Mouse (Mus musculus): ENCODE results near the gene Gm13043. TPM values are rescaled to one million over a fixed set of nuclear protein-coding genes. Genes with fewer than 3 reads are reported as not detected.
"Not testable (repeated sequence)": the region's sequence is repeated elsewhere in the genome, so short reads cannot be mapped to it uniquely, and the experiment has no call there.

Gene Gm13043
- polyA plus RNA-seq (2016; fragmentation: Nextera tagmentation; extraction: Ambion mirVana) = not detected in 2 replicates

DNA sequence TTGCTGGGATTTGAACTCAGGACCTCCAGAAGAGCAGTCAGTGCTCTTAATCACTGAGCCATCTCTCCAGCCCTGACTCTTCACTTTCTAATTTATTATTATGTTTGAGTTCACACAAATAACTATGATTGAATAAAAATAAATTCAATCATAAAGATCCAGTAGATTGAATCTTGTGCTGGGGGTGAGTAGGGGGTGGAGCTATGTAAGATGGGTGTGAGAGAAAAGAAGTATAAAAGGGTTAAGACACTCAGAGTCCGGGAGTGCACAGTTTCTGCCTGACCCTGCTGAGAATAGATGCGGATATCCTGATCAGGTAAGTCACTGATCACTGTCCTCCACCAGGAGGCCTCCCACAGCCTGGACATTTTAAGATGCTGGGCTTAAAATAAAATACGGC lies at the start of gene Gm13043:
Gm13043 (plus strand) TSS at position 301 of the 400 bp plus-strand sequence.
- Histone ChIP-seq H3K4me1 (no peaks in the 10 kb centered on the region), H3K27me3 (ENCODE audit: low read depth, poor library complexity, severe bottlenecking) (no peaks in the 10 kb centered on the region), H3K9me3 (replicated peaks) (no peaks in the 10 kb centered on the region), H3K36me3 (no peaks in the 10 kb centered on the region), H3K4me3 (no peak within 1 kb of the TSS), H3K27ac (no peak within 1 kb of the TSS)
- no peak for DNase-seq (ENCODE audit: low spot score)
- 87% methylated on average over 3 of the region's 3 CpGs for WGBS

DNA sequence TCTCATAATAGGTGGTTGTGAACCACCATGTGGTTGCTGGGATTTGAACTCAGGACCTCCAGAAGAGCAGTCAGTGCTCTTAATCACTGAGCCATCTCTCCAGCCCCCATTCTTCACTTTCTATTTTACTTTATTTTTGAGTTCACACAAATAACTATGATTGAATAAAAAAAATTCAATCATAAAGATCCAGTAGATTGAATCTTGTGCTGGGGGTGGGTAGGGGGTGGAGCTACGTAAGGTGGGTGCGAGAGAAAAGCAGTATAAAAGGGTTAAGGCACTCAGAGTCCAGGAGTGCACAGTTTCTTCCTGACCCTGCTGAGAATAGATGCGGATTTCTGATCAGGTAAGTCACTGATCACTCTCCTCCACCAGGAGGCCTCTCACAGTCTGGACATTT lies 24.5 kb downstream of the Gm13043 start, which contains the start of gene Gm13040:
Gm13040 (plus strand) TSS at position 301 of the 400 bp plus-strand sequence.
- no CpG with 5 or more reads among the region's 3 CpGs for WGBS
- H3K36me3 ChIP-seq; H3K27ac ChIP-seq; H3K9me3 ChIP-seq (replicated peaks); H3K4me1 ChIP-seq; DNase-seq (ENCODE audit: low spot score); H3K4me3 ChIP-seq; H3K27me3 ChIP-seq (ENCODE audit: low read depth, poor library complexity, severe bottlenecking): not testable (repeated sequence)

GRCm38 (mm10) chr4:143551400-143551799 lies 40.3 kb downstream of the Gm13043 start, which contains the start of the genes BC080695 and Gm13057:
Gene BC080695 (plus strand): TSS chr4:143551700.
Gene Gm13057 (plus strand): TSS chr4:143551709.
- H3K27me3 ChIP-seq (ENCODE audit: low read depth, poor library complexity, severe bottlenecking); H3K27ac ChIP-seq; H3K4me3 ChIP-seq; H3K4me1 ChIP-seq; H3K36me3 ChIP-seq; H3K9me3 ChIP-seq (replicated peaks); DNase-seq (ENCODE audit: low spot score): not testable (repeated sequence)
- WGBS = no CpG with 5 or more reads among the region's 3 CpGs

Other genes starting within 250 kb of the Gm13043 start
- gene Pdpn, start 211.8 kb upstream of the Gm13043 start, polyA plus RNA-seq (2016; fragmentation: Nextera tagmentation; extraction: Ambion mirVana) = 20.0 and 25.8 TPM in 2 replicates
- gene Lrrc38, start 161.6 kb upstream of the Gm13043 start, polyA plus RNA-seq (2016; fragmentation: Nextera tagmentation; extraction: Ambion mirVana) = 0.08 and 0.14 TPM in 2 replicates
- not detected in 2 replicates for gene Pramel1, start 116.9 kb upstream of the Gm13043 start, polyA plus RNA-seq (2016; fragmentation: Nextera tagmentation; extraction: Ambion mirVana)
- 14.9 and 21.1 TPM in 2 replicates for gene Pramef8, start 98.9 kb upstream of the Gm13043 start, polyA plus RNA-seq (2016; fragmentation: Nextera tagmentation; extraction: Ambion mirVana)
- not detected in 2 replicates for gene Oog4, start 61.0 kb upstream of the Gm13043 start, polyA plus RNA-seq (2016; fragmentation: Nextera tagmentation; extraction: Ambion mirVana)
- not detected in 2 replicates for gene Gm13040, start 24.6 kb downstream of the Gm13043 start, polyA plus RNA-seq (2016; fragmentation: Nextera tagmentation; extraction: Ambion mirVana)
- not detected in 2 replicates for gene BC080695, start 40.4 kb downstream of the Gm13043 start, polyA plus RNA-seq (2016; fragmentation: Nextera tagmentation; extraction: Ambion mirVana)
- gene Gm13057, start 40.4 kb downstream of the Gm13043 start, polyA plus RNA-seq (2016; fragmentation: Nextera tagmentation; extraction: Ambion mirVana) = not detected in 2 replicates
- not detected in 2 replicates for gene Gm13083, start 103.7 kb downstream of the Gm13043 start, polyA plus RNA-seq (2016; fragmentation: Nextera tagmentation; extraction: Ambion mirVana)
- not detected in 2 replicates for gene Gm13088, start 145.9 kb downstream of the Gm13043 start, polyA plus RNA-seq (2016; fragmentation: Nextera tagmentation; extraction: Ambion mirVana)
- gene Gm13089, start 191.4 kb downstream of the Gm13043 start, polyA plus RNA-seq (2016; fragmentation: Nextera tagmentation; extraction: Ambion mirVana) = not detected in 2 replicates
- gene Gm13078, start 208.1 kb downstream of the Gm13043 start, polyA plus RNA-seq (2016; fragmentation: Nextera tagmentation; extraction: Ambion mirVana) = not detected in 2 replicates

Data from limb, embryonic 10.5 days (tissue).